Mouse (Mus musculus) cortical plate, adult 2 months (tissue): Measurements from ENCODE around the gene Anapc2.

Experiments
- CTCF ChIP-seq: fragments of 200-500 bp; IDR thresholded peaks from 2 replicates; pipeline ENCODE4 v1.5.1; 2011; ENCODE audit warnings: mild to moderate bottlenecking, control low read depth, low read length; ENCODE audit not compliant: insufficient read depth; ENCODE audit errors: extremely low read depth
- POLR2A ChIP-seq: fragments of 200-500 bp; IDR thresholded peaks from 2 replicates; pipeline ENCODE4 v1.6.1; 2011; ENCODE audit warnings: mild to moderate bottlenecking, low read length, control low read depth; ENCODE audit not compliant: insufficient read depth; ENCODE audit errors: extremely low read depth

DNA sequence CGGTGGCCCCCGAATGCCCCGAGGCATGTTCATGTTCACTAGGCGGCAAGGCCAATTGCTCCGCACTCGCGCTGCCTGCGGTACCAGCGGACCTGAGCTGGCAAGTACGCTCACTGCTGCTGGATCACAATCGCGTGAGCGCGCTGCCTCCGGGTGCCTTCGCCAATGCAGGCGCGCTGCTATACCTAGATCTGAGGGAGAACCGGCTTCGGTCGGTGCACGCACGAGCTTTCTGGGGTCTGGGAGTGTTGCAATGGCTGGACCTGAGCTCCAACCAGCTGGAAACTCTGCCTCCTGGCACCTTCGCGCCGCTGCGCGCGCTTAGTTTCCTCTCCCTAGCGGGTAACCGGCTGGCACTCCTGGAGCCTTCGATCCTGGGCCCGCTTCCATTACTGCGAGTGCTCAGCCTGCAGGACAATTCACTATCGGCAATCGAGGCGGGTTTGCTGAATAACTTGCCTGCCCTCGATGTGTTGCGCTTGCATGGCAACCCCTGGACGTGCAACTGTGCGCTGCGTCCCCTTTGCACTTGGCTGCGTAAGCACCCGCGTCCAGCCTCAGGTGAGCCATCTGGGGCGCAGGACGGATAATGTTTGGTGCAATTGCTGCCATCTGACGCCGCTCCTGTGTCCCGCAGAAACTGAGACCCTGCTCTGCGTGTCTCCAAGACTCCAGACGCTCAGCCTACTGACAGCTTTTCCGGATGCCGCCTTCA lies 18.0 kb downstream of the Anapc2 start:
- TF ChIP-seq POLR2A, result peak; percentile 34; the same call in 1 of the 2 replicates
- TF ChIP-seq CTCF, result no peak
